Comparison of ENCODE assay signal across 32 mouse cellular contexts in genomic region chr5:16082253-16082652, GRCm38 (mm10).
"Had no signal": no experiment of that assay in that cellular context is flagged by ENCODE, and none has a peak within 500 bp of the region (broad histone marks: within the 10 kb centered on the region; RNA-seq: fewer than 3 reads in every experiment).

No protein-coding gene starts in this region.

- H3K9me3 ChIP-seq: heart, embryonic 13.5 days; heart, embryonic 15.5 days; hindbrain, embryonic 10.5 days; hindbrain, embryonic 12.5 days; hindbrain, embryonic 13.5 days; hindbrain, embryonic 15.5 days; intestine, embryonic 15.5 days; kidney, embryonic 15.5 days had no signal

- H3K4me3 ChIP-seq: heart, embryonic 13.5 days; heart, embryonic 15.5 days; hindbrain, embryonic 10.5 days; hindbrain, embryonic 12.5 days; hindbrain, embryonic 13.5 days; hindbrain, embryonic 15.5 days; intestine, embryonic 15.5 days; kidney, embryonic 15.5 days; layer of hippocampus, adult 2 months; left cerebral cortex, adult 2 months had no signal

- DNase-seq: heart, postnatal 10 days; heart, postnatal 14 days; heart, postnatal 36 days; heart, postnatal 4 days; kidney, adult 11 months; kidney, adult 18-20 months; kidney, adult 2 months; kidney, adult 8-10 months; kidney, adult 9 months; kidney, postnatal 10 days; kidney, postnatal 25 days; kidney, postnatal 36 days; kidney, postnatal 4 days; layer of hippocampus, adult 9-11 months; layer of hippocampus, postnatal 36 days had no signal

- H3K27ac ChIP-seq: heart, embryonic 13.5 days; heart, embryonic 15.5 days; hindbrain, embryonic 10.5 days; hindbrain, embryonic 12.5 days; hindbrain, embryonic 13.5 days; hindbrain, embryonic 14.5 days; hindbrain, embryonic 15.5 days; hindbrain, postnatal 0 days; intestine, embryonic 15.5 days; kidney, embryonic 15.5 days; kidney, postnatal 0 days; layer of hippocampus, adult 2 months; left cerebral cortex, adult 2 months had no signal

- H3K36me3 ChIP-seq: heart, embryonic 13.5 days; heart, embryonic 15.5 days; hindbrain, embryonic 10.5 days; hindbrain, embryonic 12.5 days; hindbrain, embryonic 13.5 days; hindbrain, embryonic 15.5 days; intestine, embryonic 15.5 days; kidney, embryonic 15.5 days had no signal

- H3K4me2 ChIP-seq: heart, embryonic 13.5 days; heart, embryonic 15.5 days; hindbrain, embryonic 12.5 days; hindbrain, embryonic 13.5 days; hindbrain, embryonic 14.5 days; hindbrain, embryonic 15.5 days; intestine, embryonic 15.5 days; kidney, embryonic 15.5 days had no signal

- H3K4me1 ChIP-seq: heart, embryonic 13.5 days; heart, embryonic 15.5 days; hindbrain, embryonic 12.5 days; intestine, embryonic 15.5 days; kidney, embryonic 15.5 days had no signal

- H3K27me3 ChIP-seq: heart, embryonic 13.5 days; heart, embryonic 15.5 days; hindbrain, embryonic 12.5 days; hindbrain, embryonic 13.5 days; hindbrain, embryonic 15.5 days; intestine, embryonic 15.5 days; kidney, embryonic 15.5 days had no signal

- H3K9ac ChIP-seq: heart, embryonic 13.5 days; heart, embryonic 15.5 days; hindbrain, embryonic 12.5 days; hindbrain, embryonic 13.5 days; hindbrain, embryonic 14.5 days; hindbrain, embryonic 15.5 days; intestine, embryonic 15.5 days; kidney, embryonic 15.5 days had no signal

- ATAC-seq: hindbrain, embryonic 16.5 days; hindbrain, postnatal 0 days; inflammation-experienced regulatory T-cells, adult 6 months; intestine, embryonic 15.5 days; intestine, embryonic 16.5 days; intestine, postnatal 0 days had no signal
